Mouse (Mus musculus): Measurements from ENCODE around the gene Kcnk1. TPM values are rescaled to one million over a fixed set of nuclear protein-coding genes. Genes with fewer than 3 reads are reported as not detected.

Kcnk1 gene
- total RNA-seq, 2 experiments from 2014 or later = 2.1 to 2.2 TPM

DNA sequence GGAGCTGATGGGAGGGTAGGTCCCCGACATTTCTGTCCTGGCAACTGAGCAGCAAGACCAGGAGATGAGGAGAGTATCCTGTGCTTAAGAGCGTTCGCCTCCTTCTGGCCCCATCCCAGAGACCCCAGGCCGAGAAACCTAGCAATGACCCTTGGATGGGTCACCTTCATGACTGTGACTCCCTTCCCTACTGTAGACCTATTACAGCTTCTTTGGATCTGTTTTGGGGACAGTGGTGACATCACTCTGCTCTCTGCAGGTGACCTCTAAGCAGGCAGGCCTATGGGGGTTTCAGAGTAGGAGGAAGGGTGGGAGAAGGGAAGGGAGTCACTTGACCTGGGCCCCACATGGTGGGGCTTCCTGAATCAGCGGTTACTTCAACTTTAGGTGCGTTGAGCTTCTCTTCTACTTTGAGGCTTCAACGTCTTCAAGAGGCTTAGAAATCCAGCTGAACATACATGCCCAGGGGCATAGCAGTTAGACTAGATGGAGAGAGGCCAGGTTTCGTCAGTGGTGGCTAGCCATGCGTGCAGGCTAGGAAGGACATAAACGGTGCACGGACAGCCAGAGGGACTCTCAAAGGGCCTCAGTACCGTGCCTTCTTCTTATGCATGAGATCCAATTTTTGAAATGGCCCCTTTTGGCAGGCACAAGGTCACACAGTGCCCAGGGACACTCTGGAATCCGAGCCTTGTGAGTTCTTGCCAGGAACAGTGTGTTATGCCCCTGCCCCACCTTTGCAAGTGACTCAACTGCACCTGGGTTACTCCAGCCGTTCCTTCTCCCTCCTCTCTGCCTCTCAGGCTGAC lies 1.3 kb downstream of the Kcnk1 start:
- no peak for DNase-seq (ENCODE audit: low spot score in 2 of 2)

- DNase-seq (ENCODE audit: low spot score in 2 of 2) = no peak
Measured at GRCm38 (mm10) chr8:125996980-125997379, 2.0 kb downstream of the Kcnk1 start.

DNA sequence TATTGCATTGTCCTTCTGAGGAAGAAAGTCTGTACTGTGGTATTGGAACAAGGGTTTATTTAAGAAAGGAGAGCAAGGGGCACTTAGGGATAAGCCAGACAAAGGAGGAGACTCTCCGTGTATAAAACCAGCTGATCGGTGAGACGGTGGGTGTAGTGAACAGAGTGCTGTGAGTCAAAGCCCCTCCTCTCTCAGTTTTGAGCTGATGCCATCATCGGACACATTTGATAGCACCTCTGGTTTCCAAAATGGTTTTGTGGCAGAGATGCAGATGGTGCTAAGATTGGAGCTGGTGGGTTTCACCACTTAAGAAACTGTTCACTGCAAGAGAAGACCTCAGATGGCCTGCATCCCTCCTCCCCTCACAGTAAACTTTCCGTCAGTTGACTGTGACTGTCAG lies 2.6 kb downstream of the Kcnk1 start:
- DNase-seq (ENCODE audit: low spot score in 2 of 2) = no peak

GRCm38 (mm10) chr8:125999842-126000395 lies 4.9 kb downstream of the Kcnk1 start:
- DNase-seq (ENCODE audit: low spot score in 2 of 2) = no peak

- DNase-seq (ENCODE audit: low spot score in 2 of 2) = no peak
Measured at GRCm38 (mm10) chr8:126003546-126003945, 8.6 kb downstream of the Kcnk1 start.

- DNase-seq (ENCODE audit: low spot score in 2 of 2) = no peak
Measured at GRCm38 (mm10) chr8:126004953-126005352, 10.0 kb downstream of the Kcnk1 start.

DNA sequence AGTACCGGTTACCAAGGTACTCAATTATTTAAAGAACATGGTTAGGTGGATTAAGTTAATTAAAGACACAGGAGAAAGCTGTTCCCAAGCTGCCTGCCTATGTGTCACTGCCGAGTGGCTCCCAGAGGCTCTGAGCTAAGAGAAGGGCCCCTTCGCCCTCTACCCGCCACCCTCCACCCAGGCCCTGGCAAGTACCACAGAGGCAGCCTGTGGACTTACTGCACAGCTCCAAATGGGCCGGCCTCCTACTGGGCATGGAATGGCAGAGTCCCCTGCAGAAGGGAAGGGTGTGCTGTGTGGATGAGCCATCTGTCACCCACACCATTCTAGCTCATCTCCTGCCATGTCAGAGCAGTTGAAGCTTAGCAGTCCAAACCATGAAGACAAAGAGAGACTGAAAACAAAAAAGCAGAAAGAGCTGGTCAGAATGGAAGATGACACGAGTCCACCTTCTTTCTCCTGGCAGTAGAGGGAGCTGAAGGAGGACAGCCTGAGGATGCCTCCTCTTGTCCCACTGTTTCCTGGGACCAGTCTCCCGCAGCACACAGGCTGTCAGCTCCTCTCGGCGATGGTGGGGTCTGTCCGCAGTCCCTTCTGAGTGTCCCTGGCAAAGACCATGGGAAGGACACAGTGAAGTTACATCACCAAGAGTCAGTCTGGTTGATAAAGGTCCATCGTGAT lies 11.5 kb downstream of the Kcnk1 start:
- no peak for DNase-seq (ENCODE audit: low spot score in 2 of 2)

- DNase-seq (ENCODE audit: low spot score in 2 of 2) = no peak
Measured at GRCm38 (mm10) chr8:126007538-126008330, 12.8 kb downstream of the Kcnk1 start.

- DNase-seq (ENCODE audit: low spot score in 2 of 2) = no peak
Measured at GRCm38 (mm10) chr8:126008945-126009344, 14.0 kb downstream of the Kcnk1 start.

- DNase-seq (ENCODE audit: low spot score in 2 of 2) = no peak
Measured at GRCm38 (mm10) chr8:126010900-126011299, 15.9 kb downstream of the Kcnk1 start.

- no peak for DNase-seq (ENCODE audit: low spot score in 2 of 2)
Measured at GRCm38 (mm10) chr8:126012334-126012733, 17.4 kb downstream of the Kcnk1 start.

DNA sequence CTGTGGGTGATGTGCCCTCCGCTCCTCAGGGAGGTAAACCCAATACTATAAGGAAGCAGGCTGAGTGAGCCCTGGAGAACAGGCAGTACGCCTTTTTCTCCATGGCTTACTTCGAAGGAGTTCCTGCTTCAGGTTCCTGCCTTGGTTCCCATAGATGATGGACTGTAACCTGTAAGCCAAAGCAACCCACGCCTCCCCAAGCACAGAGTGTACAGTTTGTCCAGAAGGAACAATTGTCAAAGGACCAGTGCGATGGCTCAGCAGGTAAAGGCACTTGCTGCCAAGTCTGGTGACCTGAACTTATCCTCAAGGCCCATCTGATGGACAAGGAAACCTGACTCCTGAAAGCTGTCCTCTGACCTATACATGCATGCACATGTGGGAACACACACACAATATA lies 18.7 kb downstream of the Kcnk1 start:
- no peak for DNase-seq (ENCODE audit: low spot score in 2 of 2)

DNA sequence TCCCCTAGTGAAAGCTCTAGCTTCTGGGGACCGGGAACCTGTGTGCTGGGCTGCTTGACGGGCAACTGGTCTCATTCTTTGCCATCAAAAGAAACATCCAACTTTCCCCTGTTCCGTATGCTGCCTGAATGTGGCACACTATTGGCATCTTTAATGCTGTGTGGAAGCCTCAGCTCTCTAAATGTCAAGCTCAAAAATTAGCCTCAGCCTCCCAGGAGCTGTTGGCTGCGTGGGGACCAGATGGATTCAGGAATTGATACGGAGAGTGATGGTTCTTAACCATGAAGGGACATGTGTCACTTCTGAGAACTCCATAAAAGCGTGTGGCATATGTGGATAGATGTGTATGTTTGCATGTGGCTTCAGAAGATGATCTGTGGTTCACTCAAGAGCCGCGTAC lies 27.0 kb downstream of the Kcnk1 start:
- no peak for DNase-seq (ENCODE audit: low spot score in 2 of 2)

GRCm38 (mm10) chr8:126023706-126024305 lies 28.8 kb downstream of the Kcnk1 start:
- DNase-seq (ENCODE audit: low spot score in 2 of 2) = no peak

DNA sequence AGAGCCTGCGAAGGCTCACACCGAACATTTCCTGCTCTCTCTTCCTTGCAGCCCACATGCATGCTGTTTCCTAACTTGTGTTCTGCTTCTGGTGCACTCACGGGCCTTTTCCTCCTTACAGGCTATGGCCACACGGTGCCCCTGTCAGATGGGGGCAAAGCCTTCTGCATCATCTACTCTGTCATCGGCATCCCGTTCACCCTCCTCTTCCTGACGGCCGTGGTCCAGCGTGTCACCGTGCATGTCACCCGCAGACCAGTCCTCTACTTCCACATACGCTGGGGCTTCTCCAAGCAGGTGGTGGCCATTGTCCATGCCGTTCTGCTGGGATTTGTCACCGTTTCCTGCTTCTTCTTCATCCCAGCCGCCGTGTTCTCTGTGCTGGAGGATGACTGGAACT lies 29.9 kb downstream of the Kcnk1 start:
- no peak for DNase-seq (ENCODE audit: low spot score in 2 of 2)

GRCm38 (mm10) chr8:126026121-126026520 lies 31.2 kb downstream of the Kcnk1 start:
- DNase-seq (ENCODE audit: low spot score in 2 of 2) = no peak

DNA sequence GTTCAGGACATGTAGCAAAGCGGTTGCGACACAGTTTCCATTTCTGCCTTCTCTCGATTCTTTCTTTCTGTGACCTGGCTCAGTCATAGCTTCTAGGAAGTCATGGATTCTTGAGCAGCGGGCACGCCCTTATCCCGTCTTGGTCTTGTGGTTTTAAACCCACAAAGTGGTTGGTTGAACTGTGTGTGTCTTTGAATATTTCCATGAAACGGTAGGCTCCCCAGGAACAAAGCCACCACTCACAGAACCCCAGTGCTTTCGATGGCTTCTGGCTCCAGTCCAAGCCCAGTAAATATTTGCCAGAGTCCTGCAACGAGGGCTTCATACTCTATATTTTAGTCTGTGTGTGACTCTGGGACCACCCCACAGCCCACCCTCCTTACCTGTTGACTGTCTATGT lies 31.6 kb downstream of the Kcnk1 start:
- no peak for DNase-seq (ENCODE audit: low spot score in 2 of 2)

DNA sequence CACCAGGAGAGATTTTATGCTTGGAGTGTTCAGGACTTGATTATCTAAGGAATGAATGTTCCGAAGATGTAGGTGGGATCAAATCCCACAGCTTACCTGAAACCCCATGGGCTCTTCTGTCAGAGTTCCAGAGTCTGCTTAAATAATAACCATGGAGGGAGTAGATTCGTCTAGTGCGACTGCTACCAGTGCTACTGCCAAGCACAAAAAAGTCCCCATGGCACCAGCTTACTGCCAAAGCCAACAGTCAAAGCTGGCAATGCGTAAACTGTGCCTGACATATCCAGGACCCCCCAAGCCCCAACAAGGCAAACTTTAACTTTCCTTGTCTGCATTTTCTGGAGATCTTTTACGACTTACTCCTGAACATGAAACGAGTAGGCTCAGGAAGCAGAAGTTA lies 32.5 kb downstream of the Kcnk1 start:
- no peak for DNase-seq (ENCODE audit: low spot score in 2 of 2)

DNA sequence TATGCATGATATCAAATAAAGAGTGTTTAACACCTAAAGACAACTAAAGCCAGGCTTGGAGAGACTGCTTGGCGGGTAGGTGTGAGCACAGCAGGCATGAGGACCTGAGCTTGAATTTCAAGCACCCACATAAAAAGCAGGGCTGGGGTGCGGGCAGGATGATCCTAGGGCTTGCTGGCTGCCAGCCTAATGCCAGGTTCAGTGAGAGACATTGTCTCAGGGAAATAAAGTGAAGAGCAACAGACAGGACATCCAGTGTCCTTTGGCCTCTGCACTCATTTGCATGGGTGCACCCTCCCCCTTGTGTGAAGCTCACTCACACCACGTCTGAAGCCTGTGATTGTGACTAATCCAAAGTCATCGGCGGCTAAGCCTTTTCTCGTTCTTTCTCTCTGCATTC lies 34.0 kb downstream of the Kcnk1 start:
- DNase-seq (ENCODE audit: low spot score in 2 of 2) = no peak

DNA sequence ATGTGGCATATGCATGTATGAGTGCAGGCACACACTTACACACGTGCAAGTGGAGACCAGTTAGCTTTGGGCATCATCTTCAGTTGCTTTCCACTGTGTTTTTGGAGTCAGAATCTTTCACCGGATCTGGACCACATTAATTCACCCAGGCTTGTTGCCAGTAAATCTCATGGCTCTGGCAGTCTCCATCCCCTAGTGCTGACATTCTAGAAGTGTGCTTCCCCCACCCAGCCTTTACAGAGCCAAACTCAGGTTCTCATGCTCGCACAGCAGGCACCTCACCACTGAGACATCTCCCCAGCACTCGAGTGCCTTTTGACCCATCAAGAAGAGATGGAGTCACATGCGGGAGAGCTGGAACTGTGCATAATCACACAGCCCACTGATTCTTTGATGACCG lies 37.8 kb downstream of the Kcnk1 start:
- DNase-seq (ENCODE audit: low spot score in 2 of 2) = peak in 1 of 2 experiments; percentile 16

- DNase-seq (ENCODE audit: low spot score in 2 of 2) = no peak
Measured at GRCm38 (mm10) chr8:126035046-126035445, 40.1 kb downstream of the Kcnk1 start.
